Mouse (Mus musculus) brain, embryonic 14.5 days (tissue): ENCODE results near the gene Tcaf1. TPM values are rescaled to one million over a fixed set of nuclear protein-coding genes. Genes with fewer than 3 reads are reported as not detected.
A peak's percentile ranks its signal among the peaks of the same experiment; 100 is the strongest.

Source experiments
- DNase-seq: peaks from one replicate; pipeline ENCODE4 v3.0.0-alpha.2; 2011; ENCODE audit warnings: low read depth
- CTCF ChIP-seq: fragments of 200-500 bp; IDR thresholded peaks from 2 replicates; pipeline ENCODE4 v1.5.1; 2012; ENCODE audit warnings: inconsistent platforms, mild to moderate bottlenecking, moderate library complexity, borderline replicate concordance; ENCODE audit not compliant: insufficient read depth, insufficient read length; ENCODE audit errors: extremely low read depth
- POLR2A ChIP-seq: fragments of 200-500 bp; IDR thresholded peaks from 2 replicates; pipeline ENCODE4 v1.6.1; 2012; ENCODE audit warnings: mild to moderate bottlenecking, inconsistent platforms, borderline replicate concordance; ENCODE audit not compliant: poor library complexity, insufficient read depth, insufficient read length, severe bottlenecking; ENCODE audit errors: extremely low read depth
- polyA plus RNA-seq: library from polyadenylated mRNA; depleted of rRNA; stranded (reverse); fragments of >200 nt; gene quantifications from 2 replicates; pipeline ENCODE4 v1.2.3, GENCODE M21; 2012; rRNA removed

Tcaf1 gene
- polyA plus RNA-seq, 1 experiment, result 153 TPM

GRCm38 (mm10) chr6:42680077-42680476 lies 29.8 kb downstream of the Tcaf1 start:
- no peak for TF ChIP-seq CTCF
- TF ChIP-seq POLR2A, result no peak
- no peak for DNase-seq

DNA sequence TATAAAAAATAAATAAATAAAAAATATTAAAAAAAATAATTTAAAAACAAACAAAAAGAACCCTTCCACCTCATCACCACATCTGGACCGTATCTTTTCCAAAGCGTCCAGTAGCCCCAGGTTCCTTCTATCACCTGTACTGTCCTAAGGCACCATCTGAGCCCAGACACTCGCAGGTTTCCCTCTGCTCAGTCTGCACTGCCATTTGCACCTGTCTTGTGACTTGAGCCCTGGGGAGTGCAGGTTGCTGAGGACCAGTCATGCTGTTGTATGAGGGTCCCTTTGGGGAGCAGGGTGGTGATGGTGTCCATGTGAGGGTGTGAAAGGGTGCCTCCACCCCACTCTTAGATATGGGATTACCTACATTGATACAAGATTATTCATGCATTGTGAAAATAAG lies 33.9 kb downstream of the Tcaf1 start:
- TF ChIP-seq CTCF, result no peak
- TF ChIP-seq POLR2A, result no peak
- DNase-seq, result no peak

DNA sequence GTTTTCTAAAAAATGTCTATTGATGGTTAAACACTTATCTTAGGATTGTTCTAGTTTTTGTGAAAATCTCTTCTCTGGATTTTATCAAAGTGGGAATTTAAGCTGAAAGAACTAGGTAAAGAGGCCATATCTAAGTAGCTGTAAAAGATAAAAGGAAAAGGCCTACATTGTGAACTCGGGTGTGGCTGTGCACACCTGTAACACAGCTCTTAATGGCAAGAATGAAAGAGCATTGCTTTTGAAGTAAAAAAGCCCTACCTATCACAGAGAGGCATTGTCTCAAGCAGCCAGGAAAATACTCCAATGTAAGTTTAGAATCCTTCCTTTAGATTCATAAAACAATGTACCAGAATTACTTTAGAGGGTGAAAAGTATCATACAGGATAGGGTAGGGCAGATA lies 38.1 kb downstream of the Tcaf1 start:
- TF ChIP-seq POLR2A (no peak), CTCF (no peak)
- no peak for DNase-seq

DNA sequence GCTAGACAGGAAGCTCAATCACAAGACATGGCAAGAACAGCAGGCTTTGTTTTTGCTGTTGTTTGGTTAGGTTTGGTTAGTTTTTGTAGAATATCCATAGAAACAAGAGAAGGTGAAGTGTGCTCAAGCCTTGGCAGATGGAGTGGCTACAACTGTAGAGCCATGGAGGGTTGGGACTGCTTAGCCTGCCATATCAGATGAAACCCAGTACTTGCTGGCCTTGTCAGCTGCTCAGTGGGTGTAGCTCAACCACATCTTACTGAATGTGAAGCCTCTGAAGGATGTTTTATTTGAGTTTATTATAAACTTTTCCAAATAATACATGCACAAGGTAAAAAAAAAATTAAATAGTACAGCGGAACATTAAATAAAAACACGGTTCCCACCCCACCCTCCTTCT lies 42.2 kb downstream of the Tcaf1 start:
- no peak for DNase-seq
- TF ChIP-seq CTCF (no peak), POLR2A (no peak)

GRCm38 (mm10) chr6:42661739-42662138 lies 48.1 kb downstream of the Tcaf1 start:
- TF ChIP-seq CTCF, result no peak
- DNase-seq, result no peak

GRCm38 (mm10) chr6:42644912-42645549 lies 64.9 kb downstream of the Tcaf1 start, which contains the start of gene Tcaf2:
Gene Tcaf2 (minus strand): TSS chr6:42645254.
- TF ChIP-seq CTCF, result peak; percentile 88
- TF ChIP-seq POLR2A, result no peak
- peak; percentile 94 for DNase-seq

GRCm38 (mm10) chr6:42634393-42634792 lies 75.5 kb downstream of the Tcaf1 start:
- TF ChIP-seq POLR2A (no peak), CTCF (no peak)
- no peak for DNase-seq

DNA sequence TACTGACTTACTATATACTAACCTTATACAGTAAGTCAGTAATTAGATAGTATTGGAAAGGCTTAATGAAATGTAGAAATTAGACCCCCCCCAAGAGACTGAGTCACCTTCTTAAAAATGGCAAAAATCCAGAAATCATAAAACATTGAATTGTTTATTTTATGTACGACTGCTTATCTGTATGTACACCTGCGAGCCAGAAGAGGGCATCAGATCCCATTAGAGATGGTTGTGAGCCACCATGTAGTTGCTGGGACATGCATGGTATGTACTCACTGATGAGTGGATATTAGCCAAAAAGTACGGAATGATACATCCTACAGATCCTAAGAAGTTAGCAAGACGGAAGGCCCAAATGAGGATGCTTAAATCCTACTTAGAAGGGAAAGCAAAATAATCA lies 78.5 kb downstream of the Tcaf1 start:
- peak; percentile 20 for DNase-seq
- TF ChIP-seq CTCF (peak; percentile 9; the same call in 1 of the 2 replicates), POLR2A (no peak)

Other genes with a start within 250 kb of the Tcaf1 start
- gene Olfr458, start 244.9 kb downstream of the Tcaf1 start, polyA plus RNA-seq, result not detected in 2 replicates
- gene Olfr457, start 233.8 kb downstream of the Tcaf1 start, polyA plus RNA-seq, result not detected in 2 replicates
- not detected in 2 replicates for gene Olfr456, start 222.9 kb downstream of the Tcaf1 start, polyA plus RNA-seq
- gene Olfr455, start 162.5 kb downstream of the Tcaf1 start, polyA plus RNA-seq, result not detected in 2 replicates
- not detected in 2 replicates for gene Tcaf3, start 112.4 kb downstream of the Tcaf1 start, polyA plus RNA-seq
- gene Tcaf2, start 64.8 kb downstream of the Tcaf1 start, polyA plus RNA-seq, result 0.79 and 1.6 TPM in 2 replicates
- not detected in 2 replicates for gene Olfr453, start 29.3 kb upstream of the Tcaf1 start, polyA plus RNA-seq
- gene Olfr38, start 46.3 kb upstream of the Tcaf1 start, polyA plus RNA-seq, result not detected in 2 replicates
- gene Olfr452, start 75.0 kb upstream of the Tcaf1 start, polyA plus RNA-seq, result not detected in 2 replicates
- gene Olfr450, start 101.9 kb upstream of the Tcaf1 start, polyA plus RNA-seq, result not detected in 2 replicates
- not detected in 2 replicates for gene Olfr449, start 124.3 kb upstream of the Tcaf1 start, polyA plus RNA-seq
- gene Olfr448, start 180.4 kb upstream of the Tcaf1 start, polyA plus RNA-seq, result not detected in 2 replicates
- not detected in 2 replicates for gene Olfr447, start 198.8 kb upstream of the Tcaf1 start, polyA plus RNA-seq
- not detected in 2 replicates for gene Olfr446, start 211.3 kb upstream of the Tcaf1 start, polyA plus RNA-seq
- not detected in 2 replicates for gene Olfr444, start 239.0 kb upstream of the Tcaf1 start, polyA plus RNA-seq